Mouse (Mus musculus) small intestine, adult 2 months (tissue): ENCODE data around the gene Ccdc12. TPM values are rescaled to one million over a fixed set of nuclear protein-coding genes. Genes with fewer than 3 reads are reported as not detected.

ENCODE experiments used
- H3K27ac ChIP-seq: fragments of 200-500 bp; 2 replicates; pipeline ENCODE4 v1.5.1; 2012; ENCODE audit warnings: low read depth, low read length, control low read depth, inconsistent platforms; ENCODE audit not compliant: insufficient read depth
- H3K27me3 ChIP-seq: fragments of 200-500 bp; 2 replicates; pipeline ENCODE4 v1.6.1; 2012; ENCODE audit warnings: mild to moderate bottlenecking, moderate library complexity, low read length, inconsistent platforms; ENCODE audit not compliant: control insufficient read depth, insufficient read depth
- H3K36me3 ChIP-seq: fragments of 200-500 bp; 2 replicates; pipeline ENCODE4 v1.6.1; 2012; ENCODE audit warnings: mild to moderate bottlenecking, low read length, control low read depth, inconsistent platforms; ENCODE audit not compliant: control insufficient read depth, insufficient read depth
- H3K4me1 ChIP-seq: fragments of 200-500 bp; 2 replicates; pipeline ENCODE4 v1.6.1; 2012; ENCODE audit warnings: low read length, inconsistent platforms, mixed read lengths; ENCODE audit not compliant: control insufficient read depth, insufficient read depth, insufficient read length
- H3K4me3 ChIP-seq: fragments of 200-500 bp; 2 replicates; pipeline ENCODE4 v1.5.1; 2012; ENCODE audit warnings: low read depth, mild to moderate bottlenecking, control low read depth, inconsistent platforms, low read length, moderate library complexity
- CTCF ChIP-seq: fragments of 200-500 bp; IDR thresholded peaks from 2 replicates; pipeline ENCODE4 v1.5.1; 2012; ENCODE audit warnings: low read depth, mild to moderate bottlenecking, control low read depth, inconsistent platforms, low read length, moderate library complexity, mixed read lengths; ENCODE audit not compliant: insufficient replicate concordance, insufficient read length; ENCODE audit errors: extremely low read depth
- POLR2A ChIP-seq: fragments of 200-500 bp; IDR thresholded peaks from 2 replicates; pipeline ENCODE4 v1.6.1; 2012; ENCODE audit warnings: low read depth, mild to moderate bottlenecking, control low read depth, inconsistent platforms, low read length, moderate library complexity
- WGBS: fragments of 180-500 bp; shearing (Covaris S2); methylation state at CpG from one replicate; pipeline ENCODE4 v1.1.7; 2018; 5-methylcytosine and 5-hydroxymethylcytosine counted together
- polyA plus RNA-seq: library from polyadenylated mRNA; depleted of rRNA; stranded (reverse); fragments of >200 nt; gene quantifications from 2 replicates; pipeline ENCODE4 v1.2.3, GENCODE M21; 2012

Gene Ccdc12
- polyA plus RNA-seq, 1 experiment, result 138 TPM

DNA sequence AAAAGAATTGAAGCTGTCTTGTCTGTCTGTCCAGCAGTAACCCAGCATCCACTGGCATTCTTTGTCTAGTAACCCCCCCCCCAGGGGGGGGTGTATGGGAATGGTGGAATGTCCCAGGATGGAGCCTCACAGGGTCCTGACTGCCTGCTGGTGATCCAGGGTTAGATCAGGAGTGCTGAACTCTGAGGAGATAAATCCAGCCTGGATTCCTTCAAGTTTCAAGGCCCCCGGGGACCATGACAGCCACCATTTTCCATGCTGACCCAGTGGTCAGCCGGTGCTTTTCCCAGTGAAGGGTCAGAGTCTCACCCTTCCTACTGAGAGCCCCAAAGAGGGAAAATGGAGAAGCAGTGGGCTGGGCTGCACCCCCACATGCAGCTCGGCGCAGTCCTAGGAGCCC is 75.6 kb downstream of the Ccdc12 start:
- no peak for TF ChIP-seq POLR2A
- TF ChIP-seq CTCF, result no peak
- Histone ChIP-seq H3K4me3 (no peak overlapping the region), H3K27me3 (peaks cover 3% of the 10 kb centered on the region; the same call in 1 of the 2 replicates), H3K27ac (no peak overlapping the region), H3K36me3 (no peaks in the 10 kb centered on the region), H3K4me1 (peaks cover 6% of the 10 kb centered on the region)
- 69% methylated on average over 4 of the region's 4 CpGs for WGBS

GRCm38 (mm10) chr9:110732623-110733022 is 76.3 kb downstream of the Ccdc12 start:
- TF ChIP-seq POLR2A (no peak), CTCF (no peak)
- H3K27ac ChIP-seq, result no peak overlapping the region
- peak overlapping the region; percentile 60 for H3K4me3 ChIP-seq
- peaks cover 6% of the 10 kb centered on the region for H3K4me1 ChIP-seq
- peaks cover 3% of the 10 kb centered on the region; the same call in 1 of the 2 replicates for H3K27me3 ChIP-seq
- WGBS, result under 1% methylated on average over 26 of the region's 26 CpGs
- no peaks in the 10 kb centered on the region for H3K36me3 ChIP-seq

DNA sequence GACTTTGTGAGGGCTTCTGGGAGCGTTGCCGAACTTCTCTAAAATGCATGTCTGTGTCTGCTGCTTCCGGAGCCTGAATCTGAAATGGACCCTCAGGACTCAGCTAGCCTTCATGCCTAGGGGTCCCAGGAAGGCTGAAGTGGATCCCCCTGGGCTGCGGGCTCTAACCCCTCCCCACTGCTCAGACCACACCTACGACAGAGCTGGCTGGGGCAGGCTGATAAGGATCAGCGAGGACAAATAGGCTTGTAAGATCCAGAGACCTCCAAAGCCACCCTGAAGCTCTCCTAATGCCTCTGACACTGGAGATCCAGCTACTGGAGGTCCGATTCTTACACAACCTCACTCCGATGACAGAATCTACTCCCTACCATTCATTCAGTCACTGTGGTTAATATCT is 76.8 kb downstream of the Ccdc12 start:
- Histone ChIP-seq H3K36me3 (no peaks in the 10 kb centered on the region), H3K27ac (0 out of 2 replicates have a peak overlapping the region, but pooled peaks have one; percentile 2)

GRCm38 (mm10) chr9:110734154-110734553 is 77.9 kb downstream of the Ccdc12 start:
- peaks cover 6% of the 10 kb centered on the region for H3K4me1 ChIP-seq
- H3K27ac ChIP-seq, result no peak overlapping the region
- WGBS, result 72% methylated on average over 7 of the region's 7 CpGs

More for the DNA sequence above, 76.8 kb downstream of the Ccdc12 start:
- TF ChIP-seq CTCF (no peak), POLR2A (no peak)
- peak overlapping the region; percentile 60 for H3K4me3 ChIP-seq
- H3K27me3 ChIP-seq, result peaks cover 3% of the 10 kb centered on the region; the same call in 1 of the 2 replicates
- WGBS, result 7% methylated on average over 8 of the region's 8 CpGs
- H3K4me1 ChIP-seq, result peaks cover 6% of the 10 kb centered on the region

GRCm38 (mm10) chr9:110736362-110736761 is 80.1 kb downstream of the Ccdc12 start:
- Histone ChIP-seq H3K27me3 (peaks cover 10% of the 10 kb centered on the region), H3K4me3 (no peak overlapping the region), H3K4me1 (peaks cover 6% of the 10 kb centered on the region), H3K36me3 (no peaks in the 10 kb centered on the region), H3K27ac (no peak overlapping the region)
- WGBS, result 67% methylated on average over 8 of the region's 9 CpGs
- TF ChIP-seq CTCF, result no peak
- no peak for TF ChIP-seq POLR2A

More at GRCm38 (mm10) chr9:110734154-110734553, 77.9 kb downstream of the Ccdc12 start:
- Histone ChIP-seq H3K27me3 (peaks cover 3% of the 10 kb centered on the region; the same call in 1 of the 2 replicates), H3K4me3 (no peak overlapping the region), H3K36me3 (no peaks in the 10 kb centered on the region)
- no peak for TF ChIP-seq CTCF

DNA sequence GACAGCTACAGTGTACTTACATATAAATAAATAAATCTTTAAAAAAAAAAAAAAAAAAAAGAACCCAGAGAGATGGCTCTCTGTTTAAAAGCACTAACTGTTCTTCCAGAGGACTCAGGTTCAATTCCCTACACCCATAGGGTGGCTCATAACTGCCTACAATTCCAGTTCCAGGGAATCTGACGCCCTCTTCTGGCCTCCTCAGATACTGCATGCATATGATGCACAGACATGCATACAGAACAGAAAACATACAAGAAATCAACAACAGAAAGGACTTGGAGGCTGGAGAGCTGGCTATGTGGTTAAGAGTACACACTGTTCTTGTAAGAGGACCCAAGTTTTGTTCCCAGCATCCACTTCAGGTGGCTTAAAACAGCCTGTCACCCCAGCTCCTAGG is 81.8 kb downstream of the Ccdc12 start:
- Histone ChIP-seq H3K4me3 (no peak overlapping the region), H3K27ac (no peak overlapping the region), H3K27me3 (peaks cover 27% of the 10 kb centered on the region), H3K36me3 (no peaks in the 10 kb centered on the region), H3K4me1 (peaks cover 2% of the 10 kb centered on the region; the same call in 1 of the 2 replicates)
- TF ChIP-seq CTCF, result no peak
- WGBS, result 28% methylated on average over 1 of the region's 1 CpGs

DNA sequence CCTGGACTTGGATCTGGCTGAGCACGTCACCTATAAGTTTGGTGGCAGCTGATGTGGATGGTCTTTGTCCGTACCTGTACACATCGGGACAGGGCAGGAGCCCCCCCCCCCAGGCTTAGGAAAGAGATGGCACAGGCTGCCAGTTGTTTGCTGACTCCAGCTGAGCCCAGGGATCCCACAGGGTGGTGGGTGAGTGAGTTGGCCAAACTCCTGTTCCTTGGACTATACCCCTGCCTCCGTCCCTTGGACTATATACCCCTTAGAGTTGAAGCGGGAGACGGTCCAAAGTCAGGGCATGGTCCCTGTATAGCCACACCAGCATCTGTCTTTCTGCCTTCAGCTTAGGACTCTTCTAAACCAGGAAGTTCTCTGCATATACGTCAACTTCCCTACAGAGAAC is 83.7 kb downstream of the Ccdc12 start:
- peaks cover 42% of the 10 kb centered on the region for H3K27me3 ChIP-seq
- no peak for TF ChIP-seq CTCF
- TF ChIP-seq POLR2A, result no peak
- H3K4me3 ChIP-seq, result no peak overlapping the region
- no peaks in the 10 kb centered on the region for H3K4me1 ChIP-seq
- no peaks in the 10 kb centered on the region for H3K36me3 ChIP-seq
- WGBS, result 71% methylated on average over 7 of the region's 7 CpGs
- no peak overlapping the region for H3K27ac ChIP-seq
